Mouse (Mus musculus): ENCODE data around the gene Ccdc173.

Ccdc173 gene

DNA sequence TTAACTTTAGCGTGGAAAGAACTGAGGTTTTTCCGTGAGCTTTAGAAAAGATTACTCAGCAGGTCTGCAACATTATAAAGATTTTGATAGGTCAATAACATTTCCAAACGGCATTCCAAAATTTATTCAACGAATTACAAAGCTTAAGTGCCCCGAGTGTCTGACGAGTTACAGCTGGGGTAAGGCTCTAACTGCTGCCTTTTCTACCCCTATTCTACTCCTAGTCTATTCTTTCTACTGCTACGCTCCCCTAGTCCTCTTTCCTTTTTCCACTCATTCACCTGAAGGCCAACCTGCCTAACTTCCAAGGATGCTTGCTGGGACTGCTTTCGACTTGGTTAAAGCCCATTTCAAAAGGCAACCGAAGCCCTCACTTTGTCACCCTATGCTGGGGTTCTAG is 401 bp downstream of the Ccdc173 start:
- DNase-seq (ENCODE audit: low spot score) = no peak

DNA sequence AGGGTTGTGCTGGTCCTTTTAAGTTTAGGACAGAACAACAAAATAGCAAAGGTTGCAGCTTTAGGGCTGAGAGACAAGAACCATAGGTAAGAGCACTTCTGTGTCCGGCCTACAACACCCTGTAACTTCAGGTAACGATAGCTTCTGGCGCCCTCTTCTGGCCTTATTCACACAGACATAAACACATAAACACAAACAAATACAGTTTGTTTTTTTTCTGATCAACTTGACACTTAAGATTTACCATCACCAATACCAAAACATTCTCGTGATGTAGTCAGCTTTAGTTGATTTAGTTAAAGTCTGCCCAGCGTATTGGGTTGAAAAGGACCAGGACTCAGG is 10.6 kb downstream of the Ccdc173 start:
- DNase-seq (ENCODE audit: low spot score) = no peak

DNA sequence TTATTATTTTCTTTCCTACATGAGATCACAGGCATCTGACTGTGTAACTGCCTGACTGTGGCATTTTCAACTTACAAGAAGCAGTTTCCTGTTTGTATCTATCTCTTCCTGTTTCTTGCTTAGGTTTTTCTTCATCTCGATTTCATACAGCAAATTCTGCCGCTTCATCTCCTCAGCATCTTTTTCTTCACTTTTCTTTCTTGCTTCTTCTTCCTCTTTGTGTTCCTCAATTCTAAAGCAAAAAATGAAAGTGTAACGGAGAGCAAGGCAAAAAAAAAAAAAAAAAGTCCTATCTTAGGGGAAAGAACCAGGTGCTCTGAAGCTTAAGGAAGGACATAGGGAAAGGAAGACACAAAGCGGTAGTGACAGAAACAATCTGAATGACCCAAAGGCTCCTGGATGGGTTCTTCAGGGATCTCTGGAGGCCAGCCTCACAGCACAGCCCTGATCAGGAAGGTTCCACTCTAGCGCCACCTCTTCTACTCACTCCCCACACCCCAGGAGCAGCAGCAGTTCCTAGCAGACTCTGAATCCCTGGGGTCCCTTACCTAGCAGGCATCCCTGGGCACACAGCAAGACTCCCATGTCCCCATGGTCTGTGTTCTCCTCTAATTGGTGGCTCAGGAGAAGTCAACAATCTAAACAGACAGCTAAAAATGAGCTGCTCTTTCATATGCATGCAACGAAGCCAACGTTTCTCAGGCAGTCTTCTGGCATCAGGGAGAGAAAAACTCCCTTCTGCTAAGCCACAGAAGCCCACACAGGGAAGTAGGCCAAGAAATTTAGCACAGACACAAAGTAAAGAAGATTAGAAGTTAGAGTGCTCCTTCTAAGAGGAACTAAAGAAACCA is 11.2 kb downstream of the Ccdc173 start:
- no peak for DNase-seq (ENCODE audit: low spot score)

DNA sequence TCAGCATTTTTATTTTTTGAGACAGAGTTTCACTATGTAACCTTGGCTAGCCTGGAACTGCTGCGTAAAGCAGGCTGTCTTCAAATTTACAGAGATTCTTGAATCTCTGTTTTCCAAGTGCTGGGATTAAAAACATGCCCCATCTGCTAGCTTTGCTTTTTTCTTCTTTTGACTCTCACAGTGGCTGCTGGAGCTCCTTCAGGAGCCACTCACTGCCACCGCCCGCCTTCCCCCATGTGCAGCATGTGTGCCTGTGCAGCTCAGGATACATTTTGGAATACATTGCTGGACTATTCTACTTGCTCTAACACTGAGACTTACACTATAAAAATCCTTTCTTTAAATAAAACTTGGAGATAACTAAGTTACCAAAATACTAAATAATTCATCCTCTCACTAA is 16.0 kb downstream of the Ccdc173 start:
- DNase-seq (ENCODE audit: low spot score) = no peak

DNA sequence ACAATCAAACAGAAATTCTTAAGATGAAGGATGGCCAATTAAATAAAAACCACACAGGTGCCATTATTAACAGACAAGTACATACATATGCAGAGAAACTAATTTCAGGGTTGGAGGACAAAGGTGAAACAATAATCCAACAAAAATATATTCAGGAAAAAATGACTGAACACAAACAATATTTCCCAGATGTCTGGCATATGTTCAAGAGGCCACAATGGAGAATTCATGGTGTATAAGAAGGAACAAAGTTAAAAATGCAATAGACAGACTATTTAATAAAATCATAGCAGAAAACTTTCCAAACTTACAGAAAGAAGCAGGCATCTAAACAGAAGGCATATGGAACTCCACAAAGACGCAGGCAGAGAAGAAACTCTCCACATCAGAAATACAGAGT is 24.7 kb downstream of the Ccdc173 start:
- no peak for DNase-seq (ENCODE audit: low spot score)

DNA sequence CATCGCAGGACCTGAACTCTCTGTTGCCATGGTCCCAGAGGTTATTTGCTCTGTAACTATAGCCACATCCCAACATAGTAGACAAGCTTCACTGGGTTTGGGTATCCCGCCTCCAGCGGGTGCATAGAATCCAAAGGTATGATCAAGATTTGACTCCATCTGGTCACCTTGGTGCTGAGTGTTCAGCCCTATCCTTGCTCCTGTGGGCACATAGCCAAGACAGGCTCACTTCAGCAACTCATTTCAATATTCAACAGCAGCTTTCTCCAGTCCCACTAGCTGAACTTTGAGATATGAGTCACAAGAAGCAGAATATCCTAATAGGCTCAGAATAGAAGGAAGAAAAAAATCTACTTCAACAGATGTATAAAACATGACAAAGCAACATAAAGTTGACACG is 26.0 kb downstream of the Ccdc173 start:
- DNase-seq (ENCODE audit: low spot score) = no peak

DNA sequence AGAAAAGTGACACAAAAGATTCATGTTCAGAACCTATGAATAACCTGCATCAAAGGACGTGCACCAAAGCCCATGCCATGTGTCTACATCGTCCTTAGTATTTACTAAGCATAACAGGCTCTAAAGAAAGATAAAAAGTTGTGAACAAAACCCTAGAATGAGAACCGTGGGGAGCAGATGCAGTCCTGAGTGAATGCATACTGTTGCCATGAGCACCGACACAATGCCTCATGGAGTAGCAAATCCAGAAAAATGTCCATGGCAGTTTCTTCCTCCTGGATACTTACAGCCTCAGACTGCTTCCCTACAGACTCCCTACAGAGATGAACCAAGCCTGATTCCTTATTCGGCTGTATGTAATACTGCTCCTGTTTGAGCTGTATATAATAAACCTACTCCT is 28.4 kb downstream of the Ccdc173 start:
- no peak for DNase-seq (ENCODE audit: low spot score)

DNA sequence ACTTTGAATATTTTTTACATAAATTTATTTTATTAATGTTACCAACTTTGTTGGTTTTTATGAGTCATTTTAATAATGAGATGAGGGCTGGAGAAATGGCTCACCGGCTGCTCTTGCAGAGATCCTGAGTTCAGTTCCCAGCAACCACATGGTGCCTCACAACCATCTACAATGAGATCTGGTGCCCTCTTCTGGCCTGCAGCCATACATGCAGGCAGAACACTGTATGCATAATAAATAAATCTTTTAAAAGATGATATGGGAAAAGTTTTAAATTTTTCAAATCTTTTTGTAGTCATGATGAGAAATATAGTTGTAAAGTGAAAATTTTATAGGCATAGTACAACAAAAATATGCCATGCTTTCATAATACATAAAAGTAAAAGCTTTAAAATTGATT is 44.3 kb downstream of the Ccdc173 start:
- no peak for DNase-seq (ENCODE audit: low spot score)

DNA sequence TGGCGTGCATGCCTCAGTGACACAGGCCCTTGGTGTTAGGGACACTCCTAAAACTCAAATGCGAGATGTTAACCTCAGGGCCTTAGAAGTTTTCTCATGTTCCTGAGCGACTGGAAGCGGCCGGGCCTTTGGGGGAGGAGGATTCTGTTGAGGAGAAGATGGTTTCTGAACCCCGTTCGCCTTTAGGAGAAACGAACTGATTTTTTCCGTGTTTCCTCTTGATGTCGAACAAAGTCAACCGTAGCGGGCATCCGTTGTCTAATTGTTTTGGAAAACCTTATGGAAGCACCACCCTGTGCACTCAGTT is 65.9 kb downstream of the Ccdc173 start:
- no peak for DNase-seq (ENCODE audit: low spot score)

DNA sequence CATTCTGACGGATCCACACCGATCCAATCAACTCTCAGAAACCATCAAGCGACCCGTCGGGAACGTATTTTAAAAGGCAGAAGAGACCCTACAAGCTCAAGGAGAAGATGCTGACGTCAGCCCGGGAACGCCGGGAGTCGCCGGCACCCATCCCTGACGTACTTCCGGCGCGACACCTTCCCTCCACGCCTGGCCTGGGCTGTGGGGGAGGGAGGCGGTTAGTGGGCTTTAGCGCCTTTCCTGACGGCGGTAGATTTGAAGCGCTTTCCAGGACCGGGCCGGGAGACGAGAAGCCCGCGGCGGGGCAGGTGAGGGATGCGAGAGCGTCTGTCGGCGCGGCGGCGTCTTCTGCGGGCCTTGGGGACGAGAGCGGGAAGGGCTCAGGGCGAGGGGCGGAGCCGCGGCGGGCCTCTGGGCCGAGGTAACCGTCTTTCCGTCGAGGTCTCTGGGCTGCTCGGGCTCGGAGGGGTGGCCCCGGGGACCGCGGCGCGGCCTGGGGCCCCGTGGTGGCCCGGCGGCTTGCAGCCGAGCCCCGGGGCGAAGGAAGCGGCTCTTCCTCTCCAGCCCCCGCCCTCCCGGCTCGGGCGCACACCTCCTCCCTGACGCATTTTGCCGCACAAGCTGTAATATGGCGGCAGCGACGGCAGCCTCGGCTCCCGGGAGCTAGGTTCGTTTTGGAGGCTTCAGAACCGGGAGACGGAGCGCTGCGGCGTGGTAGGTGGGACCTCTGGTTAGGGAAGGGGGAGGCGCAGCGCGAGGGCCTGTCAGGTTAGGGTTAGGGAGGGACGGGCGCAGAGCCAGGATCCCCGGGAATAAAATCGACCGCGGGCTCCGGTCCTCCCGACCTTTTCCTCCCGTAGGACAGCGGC is 66.5 kb downstream of the Ccdc173 start:
- peak; percentile 92 for DNase-seq (ENCODE audit: low spot score)

DNA sequence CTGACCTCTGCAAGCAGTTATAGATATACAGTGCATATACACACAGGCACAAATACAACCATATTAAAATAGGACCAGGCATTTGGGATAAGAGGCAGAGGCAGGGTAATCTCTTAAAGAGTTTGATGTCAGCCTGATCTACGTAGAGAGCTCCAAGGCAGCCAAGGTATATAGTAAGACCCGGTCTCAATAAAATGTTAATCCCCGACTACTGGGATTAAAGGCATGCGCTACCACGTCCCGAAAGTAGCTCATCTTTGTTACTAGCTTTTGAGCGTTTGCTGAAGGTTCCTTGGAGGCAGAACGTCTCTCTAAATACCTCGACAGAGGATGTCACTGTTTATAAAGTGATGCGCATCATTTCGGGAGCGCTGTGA is 67.1 kb downstream of the Ccdc173 start, which contains the start of gene Ppig:
Ppig (plus strand) TSS at position 273 of the 377 bp plus-strand sequence.
- DNase-seq (ENCODE audit: low spot score) = no peak

DNA sequence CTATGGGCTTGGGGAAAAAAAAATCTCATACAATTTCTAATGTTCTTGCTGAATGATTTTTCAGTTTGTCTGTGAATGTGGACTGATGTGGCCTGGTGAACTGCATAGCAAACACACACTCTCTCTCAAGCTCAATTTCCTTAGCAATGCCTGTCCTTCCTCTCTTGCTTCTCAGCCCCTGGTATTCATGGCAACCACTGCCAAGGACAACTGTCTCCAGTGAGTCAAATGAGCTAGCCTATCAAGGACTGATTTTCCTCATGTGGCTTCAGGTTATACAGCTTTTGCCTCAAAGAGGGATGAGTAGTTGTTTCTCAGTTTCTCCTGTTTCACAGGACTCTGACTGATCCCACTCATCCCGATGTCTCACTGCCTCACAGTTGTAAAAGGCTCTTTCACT is 70.3 kb downstream of the Ccdc173 start:
- DNase-seq (ENCODE audit: low spot score) = no peak

DNA sequence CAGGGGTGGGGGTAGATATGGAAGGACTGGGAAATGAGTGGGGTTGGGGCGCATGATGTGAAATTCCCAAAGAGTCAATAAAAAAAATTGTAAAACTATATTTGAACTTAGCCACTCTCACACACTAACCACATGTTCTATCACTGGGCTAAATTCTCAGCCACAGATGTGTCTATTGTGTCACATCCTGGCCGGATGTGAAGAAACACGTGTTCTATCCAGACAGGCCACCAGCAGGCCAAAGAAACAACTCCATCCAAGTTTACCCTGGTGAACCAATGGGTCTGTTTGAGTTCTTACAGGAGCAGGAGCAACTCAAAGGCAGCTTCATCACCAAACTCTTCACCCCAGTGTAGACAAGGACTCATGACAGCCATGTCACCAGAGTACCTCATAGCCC is 72.9 kb downstream of the Ccdc173 start:
- DNase-seq (ENCODE audit: low spot score) = no peak

DNA sequence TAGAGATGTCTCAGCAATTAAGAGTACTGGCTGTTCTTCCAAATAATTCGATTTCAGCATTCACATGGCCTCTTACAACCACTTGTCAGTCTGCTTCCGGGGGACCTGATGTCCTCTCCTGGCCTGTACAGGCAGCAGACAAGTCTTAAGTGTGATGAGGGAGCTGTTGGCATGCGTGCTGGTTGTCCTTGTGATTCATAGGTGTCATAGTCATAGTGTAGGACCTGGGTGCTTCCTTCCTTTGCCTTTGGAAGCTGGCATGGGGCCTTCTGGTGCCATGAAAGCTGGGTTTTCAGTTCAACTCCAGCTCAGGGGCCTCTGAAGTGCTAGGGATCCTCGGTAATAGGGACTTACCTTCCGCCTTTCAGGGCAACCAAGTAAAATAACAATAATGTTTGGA is 75.2 kb downstream of the Ccdc173 start:
- DNase-seq (ENCODE audit: low spot score) = no peak

DNA sequence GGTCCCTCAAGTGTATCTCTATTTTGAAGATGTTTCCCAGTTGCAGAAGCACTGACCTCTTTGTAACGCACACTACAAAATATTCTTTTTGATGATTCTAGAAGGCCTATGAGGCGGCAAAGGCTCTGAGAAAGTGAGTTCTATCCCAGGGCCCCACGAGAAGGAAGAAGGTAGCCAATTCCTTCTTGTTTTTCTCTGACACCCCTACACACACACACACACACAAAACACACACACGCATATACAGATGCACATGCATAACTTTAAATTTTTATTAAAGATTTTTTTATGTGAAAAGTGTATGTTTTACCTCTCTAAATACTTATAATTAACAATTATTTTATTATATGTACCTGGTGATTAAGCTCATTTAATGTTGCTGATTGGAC is 75.8 kb downstream of the Ccdc173 start:
- no peak for DNase-seq (ENCODE audit: low spot score)

DNA sequence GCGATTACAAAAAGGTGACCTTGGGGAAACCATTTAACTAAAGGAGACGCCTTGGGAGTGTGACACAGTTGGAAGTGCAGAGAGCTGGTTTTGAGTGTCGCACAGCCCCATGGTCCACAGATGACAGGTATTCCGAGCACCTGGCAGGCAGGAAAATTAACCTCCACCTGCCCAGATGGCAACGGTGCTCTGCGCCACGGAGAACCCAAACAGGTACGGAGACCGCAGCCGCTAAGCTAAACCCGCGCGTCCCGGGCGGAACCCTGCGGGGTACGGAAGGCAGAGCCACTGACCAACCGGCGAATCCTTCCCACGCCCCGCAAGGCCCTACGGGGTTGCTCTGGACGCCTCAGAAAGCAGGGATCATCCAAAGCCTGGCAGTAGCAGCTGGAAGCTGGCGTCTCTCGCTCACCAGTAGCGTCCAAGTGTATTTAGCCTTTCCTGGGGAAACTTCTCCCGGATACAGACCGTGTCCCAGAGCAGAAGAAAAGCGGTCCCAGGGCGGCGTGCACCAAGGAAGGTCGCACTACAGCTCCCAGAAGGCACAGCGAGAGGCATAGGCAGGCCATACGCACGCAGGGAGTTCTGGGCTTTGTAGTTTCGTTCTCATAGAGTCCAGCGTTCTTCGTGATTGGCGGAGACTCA is 76.3 kb downstream of the Ccdc173 start, which contains the start of gene Fastkd1:
Fastkd1 (minus strand) TSS at position 536 of the 645 bp plus-strand sequence.
- DNase-seq (ENCODE audit: low spot score) = peak; percentile 87

DNA sequence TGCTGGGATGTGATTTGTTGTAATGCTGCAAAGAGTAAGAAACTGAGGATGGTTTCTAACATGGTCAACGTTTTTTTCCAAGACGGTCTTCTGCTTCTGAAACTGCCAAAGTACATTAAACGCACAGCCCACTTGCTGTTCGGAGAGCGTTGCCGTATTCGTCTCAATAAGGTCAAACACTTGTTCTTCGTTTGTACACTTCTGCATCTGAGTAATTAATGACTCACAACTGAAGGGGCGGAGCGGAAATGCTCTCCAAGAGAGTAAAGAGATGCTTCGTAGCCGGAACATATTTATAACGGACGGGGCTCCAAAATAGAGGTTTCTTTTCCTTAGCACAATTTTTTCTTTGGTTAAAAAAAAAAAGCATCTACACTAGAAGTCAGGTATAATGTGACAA is 77.2 kb downstream of the Ccdc173 start:
- no peak for DNase-seq (ENCODE audit: low spot score)

Measured in yolk sac, embryonic 10.5 days (tissue).